Mouse (Mus musculus): ENCODE measurements around the gene Gm20388. TPM values are rescaled to one million over a fixed set of nuclear protein-coding genes. Genes with fewer than 3 reads are reported as not detected.
A peak's percentile ranks its signal among the peaks of the same experiment; 100 is the strongest.

The Gm20388 gene
- total RNA-seq, 2 experiments from 2014 or later: 1.3 to 8.5 TPM

DNA sequence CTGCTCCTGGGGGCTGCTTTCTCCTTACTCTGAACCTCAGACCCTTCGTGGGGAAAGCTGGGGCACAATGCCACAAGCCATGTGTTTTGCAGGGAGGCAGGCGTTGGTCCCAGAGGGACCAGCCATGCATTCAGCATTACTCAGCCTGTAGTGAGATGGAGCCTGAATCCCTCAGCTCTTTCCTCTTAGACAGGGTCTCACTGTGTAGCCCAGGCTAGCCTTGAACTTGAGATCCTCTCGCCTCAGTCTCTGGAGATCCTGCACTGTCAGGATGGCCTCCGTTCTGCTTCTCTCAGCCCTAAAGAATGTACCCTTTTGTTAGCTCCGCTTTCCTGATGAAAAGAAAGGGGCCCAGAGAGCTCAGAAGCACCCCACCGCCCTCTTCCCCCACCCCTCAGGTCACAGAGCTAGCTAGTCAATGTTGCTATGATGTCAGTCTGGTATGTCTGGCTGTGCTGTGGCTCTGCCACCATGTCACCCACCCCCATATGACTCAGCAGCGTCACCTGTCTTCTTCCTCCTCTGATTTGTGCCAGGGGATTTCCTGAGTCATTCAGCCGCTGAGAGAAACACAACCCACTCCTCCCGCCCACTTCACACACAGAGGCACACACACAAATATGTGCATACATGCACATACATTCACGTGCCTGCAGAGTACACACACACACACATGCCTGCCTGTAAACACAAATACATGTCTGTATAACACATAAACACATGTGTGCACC is 314.9 kb downstream of the Gm20388 start:
- DNase-seq (ENCODE audit: low spot score in 2 of 2): no peak

DNA sequence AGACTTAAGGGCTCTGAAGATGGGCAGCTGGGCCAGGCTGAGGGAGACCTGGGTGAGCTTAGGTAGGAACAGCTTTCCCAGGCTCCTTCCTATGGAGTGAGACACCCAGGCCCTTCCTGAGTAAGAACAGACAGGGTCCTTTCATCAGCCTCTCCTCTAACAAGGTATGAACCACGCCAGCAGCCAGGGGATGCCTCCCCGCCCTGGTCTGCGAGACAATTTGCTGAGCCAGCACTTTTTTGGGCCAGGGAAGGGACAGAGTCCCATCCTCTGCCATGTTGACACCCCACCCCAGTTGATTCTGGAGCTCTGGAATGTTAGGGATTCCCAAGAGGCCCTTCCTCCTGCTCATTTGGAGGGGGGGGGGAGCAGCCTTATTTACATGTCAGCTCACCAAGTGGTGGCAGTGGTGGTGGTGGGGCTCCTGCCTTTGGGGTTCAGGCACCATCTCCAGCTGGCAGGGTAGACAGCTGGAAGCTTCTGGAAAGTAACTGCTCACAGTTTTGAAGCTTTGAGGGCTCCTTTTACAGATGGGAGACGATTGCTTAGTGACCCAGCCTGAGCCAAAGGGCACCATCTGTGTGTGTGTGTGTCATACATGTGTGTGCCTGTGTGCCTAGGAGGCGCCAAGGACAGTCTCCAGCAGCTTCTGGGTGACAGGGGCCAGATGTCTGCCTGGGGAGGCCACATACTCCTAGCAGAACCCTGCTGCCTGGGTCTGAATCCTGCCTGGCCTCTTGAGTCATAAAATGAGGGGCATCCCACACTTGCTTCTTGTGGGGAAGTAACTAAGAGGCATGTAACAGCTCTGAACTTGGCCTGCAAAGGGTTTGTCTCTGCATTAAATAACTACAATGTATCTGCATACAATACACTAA is 316.3 kb downstream of the Gm20388 start:
- DNase-seq (ENCODE audit: low spot score in 2 of 2): no peak

DNA sequence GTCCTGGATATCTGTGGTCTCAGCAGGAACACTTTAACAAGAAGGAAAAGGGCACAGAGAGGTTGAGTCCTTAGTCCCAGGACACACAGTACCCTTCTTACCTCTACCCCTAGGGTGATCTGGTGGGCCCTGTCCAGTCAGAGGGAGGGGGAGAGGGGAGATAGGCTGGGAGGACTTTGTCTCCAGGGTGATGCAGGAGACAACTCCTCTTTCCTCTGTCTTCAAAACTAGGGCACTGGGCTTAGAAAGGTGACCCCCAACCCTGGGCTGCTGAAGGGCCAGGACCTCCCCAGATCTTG is 316.9 kb downstream of the Gm20388 start:
- no peak for DNase-seq (ENCODE audit: low spot score in 2 of 2)

DNA sequence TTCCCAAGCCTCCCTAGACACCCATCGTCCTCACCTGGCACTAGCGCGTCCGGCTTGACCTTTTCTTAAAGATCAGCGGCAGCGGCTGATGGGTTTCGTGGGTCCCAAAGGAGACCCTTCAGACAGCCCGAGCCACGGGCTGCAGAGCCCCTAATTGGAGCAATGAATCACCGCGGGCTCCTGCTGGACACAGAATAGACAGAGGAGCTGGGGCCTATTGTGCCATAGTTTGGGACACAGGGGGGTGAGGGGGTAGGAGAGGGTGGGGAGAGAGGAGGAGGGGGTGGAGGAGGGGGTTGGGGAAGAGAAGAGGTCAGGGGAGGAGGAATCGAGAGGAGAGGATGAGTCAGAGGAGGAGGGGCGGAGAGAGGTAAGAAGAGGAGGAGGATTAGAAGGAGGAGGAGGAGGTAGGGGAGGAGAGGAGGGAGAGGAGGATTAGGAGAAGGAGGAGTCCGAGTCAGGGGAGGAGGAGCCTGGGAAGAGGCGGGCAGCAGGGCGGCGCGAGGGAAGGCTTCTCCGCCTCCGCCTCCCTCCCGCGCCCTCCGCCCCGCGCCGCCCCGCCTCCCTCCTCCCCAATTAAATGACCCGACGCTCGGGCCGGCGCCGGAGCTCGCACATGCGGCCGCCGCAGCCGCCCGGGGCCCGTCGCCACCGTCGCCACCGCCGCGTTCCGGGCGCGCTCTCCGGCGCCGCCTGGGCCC is 317.4 kb downstream of the Gm20388 start, which contains the start of gene Gse1:
TSS of gene Gse1 (plus strand) at position 566 of the 701 bp plus-strand sequence.
- DNase-seq (ENCODE audit: low spot score in 2 of 2): peak; percentile 84 to 85

DNA sequence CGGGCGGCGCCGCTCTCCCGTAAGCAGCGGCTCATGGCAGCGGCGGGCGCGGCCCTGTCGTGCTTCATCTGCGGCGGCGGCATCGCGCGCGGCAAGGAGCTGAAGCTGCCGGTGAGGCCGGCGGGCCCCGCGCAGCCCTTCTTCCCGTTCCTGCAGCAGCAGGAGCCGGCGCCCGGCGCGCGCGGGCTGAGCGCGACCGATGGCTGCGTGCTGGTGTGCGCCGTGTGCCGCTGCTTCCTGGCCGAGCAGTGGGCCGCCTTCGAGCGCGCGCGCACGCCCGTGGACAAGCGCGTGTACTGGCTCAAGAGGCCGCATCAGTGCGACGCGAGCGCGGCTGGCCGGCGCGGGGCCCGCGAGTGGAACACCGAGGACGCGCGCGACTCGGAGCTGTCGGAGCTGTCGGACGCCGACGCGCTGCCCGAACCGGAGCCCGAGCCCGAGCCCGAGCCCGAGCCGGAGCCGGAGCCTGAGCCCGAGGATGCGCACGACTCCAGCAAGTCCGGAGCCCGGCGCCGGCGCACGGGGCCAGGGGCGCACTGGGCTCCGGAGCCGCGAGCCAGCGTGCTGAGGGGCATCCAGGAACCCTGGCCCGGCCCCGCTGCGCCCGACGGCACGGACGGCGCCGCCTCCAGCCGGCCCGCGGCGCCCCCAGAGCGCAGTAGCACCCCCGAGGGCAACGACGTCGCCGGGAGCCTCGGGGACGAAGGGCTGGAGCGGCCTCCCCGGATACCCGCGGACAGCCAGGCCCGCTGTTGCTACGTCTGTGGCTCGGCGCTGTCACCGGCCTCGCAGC is 318.3 kb downstream of the Gm20388 start:
- DNase-seq (ENCODE audit: low spot score in 2 of 2): peak; percentile 47 to 54

DNA sequence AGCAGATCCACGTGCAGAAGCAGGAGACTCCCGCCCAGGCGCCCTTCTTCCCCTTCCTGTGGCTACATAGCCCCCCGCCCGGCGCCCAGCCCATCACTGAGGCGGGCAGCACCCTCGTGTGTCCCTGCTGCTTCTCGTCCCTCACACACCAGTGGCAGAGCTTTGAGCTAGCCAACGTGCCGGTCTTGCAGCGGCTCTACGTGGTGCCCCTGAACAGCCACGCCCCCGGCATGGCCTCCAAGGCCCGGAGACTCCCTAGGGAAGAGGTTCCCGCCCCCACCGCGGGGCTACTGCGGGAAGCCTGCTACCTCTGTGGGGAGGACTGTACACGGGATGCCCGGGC is 318.9 kb downstream of the Gm20388 start:
- DNase-seq (ENCODE audit: low spot score in 2 of 2): peak; percentile 52

DNA sequence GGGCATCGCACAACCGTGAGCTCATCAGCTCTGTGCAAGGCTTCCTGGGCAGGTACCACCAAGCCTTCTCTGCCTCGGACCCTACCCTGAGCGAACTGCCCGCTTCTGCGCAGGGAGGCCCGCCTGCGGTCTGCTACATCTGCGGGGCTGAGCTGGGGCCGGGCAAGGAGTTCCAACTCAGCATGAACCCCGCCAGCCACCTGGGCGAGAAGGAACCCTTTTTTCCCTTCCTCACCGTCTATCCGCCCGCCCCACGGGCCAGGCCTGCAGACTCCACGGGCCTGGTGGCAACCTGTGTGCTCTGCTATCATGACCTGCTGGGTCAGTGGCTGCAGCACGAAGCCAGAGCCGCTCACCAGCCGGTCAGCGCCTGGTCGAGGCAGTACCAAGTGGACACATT is 319.4 kb downstream of the Gm20388 start:
- no peak for DNase-seq (ENCODE audit: low spot score in 2 of 2)

DNA sequence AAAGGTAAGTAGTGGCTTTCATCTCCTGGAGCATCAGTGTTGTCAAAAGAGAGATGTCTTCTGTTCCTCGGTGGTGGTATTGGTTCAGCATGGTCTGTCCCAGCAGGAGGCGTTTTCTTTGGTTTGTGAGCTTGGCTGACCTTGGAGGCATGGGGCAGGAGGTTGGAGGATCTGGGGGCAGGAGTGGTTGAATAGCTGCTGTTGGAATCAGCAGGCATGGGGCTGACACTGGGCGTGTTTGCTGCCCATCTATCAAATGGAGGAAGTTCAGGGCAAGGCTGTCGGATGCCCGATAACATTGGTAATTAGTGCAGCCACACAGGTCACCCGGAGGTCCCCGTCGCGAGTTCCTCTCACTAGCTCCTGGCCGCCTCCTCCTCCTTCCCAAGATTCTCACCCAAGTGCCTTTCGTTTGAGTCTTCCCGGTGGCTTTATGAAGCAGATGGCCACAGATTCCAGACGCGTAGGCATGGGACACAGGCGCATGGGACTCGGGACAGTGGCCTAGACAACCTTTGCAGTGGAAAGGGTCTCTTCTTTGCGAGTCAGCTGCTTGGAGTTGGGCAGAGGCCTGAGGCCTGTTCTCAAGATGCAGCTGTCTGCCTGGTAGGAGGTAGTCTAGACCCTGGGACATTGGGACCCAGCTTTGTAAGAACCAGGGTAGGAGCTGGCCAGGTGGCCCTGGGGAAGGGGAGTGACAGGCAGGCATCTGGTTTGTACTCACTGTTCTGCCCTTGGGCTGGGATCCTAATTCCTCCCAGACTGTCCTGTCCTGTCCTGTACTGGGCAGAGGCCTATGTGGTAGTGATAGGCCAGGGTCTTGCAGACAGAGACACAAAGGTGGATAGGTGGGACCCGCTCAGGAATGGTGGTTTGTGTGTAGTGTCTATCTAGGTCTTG is 320.3 kb downstream of the Gm20388 start:
- DNase-seq (ENCODE audit: low spot score in 2 of 2): no peak

DNA sequence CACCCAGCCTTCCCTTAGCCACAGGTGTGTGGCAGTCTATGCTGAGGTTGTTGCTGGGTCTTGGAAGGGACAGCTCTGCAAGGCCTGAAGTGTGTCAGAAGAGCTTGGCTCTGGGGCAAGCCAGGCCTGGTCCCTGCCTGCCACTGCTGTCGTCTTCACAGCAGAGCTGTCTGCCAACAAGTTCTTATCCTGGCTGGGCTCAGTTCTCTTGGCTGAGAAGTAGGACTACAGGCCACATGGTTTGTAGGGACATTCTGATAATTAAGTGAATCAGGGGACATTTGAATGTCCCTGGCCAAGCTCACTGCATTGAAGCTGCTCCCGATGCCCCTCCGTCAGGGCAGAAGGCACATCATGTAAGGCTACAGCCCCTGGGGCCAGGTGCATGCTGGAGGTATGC is 321.2 kb downstream of the Gm20388 start:
- DNase-seq (ENCODE audit: low spot score in 2 of 2): no peak

DNA sequence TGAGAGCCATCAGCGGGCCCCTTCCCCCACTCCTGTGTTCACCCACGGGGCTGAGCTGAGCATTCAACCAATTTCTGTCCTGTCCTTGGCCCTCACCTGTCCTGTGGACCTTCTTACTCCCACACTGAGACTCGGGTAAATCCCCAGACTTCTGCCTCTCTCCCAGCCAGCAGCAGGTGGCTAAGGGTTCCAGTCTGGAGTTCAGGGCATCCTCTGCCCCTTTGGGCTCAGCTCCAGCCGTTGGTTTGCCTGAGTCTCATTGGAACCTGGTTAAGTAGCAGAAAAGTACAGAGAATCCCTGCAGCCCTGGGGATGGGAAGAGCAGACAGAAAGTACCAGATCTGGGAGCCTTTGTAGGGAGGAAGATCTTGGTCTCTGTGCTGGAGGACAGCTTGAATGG is 321.8 kb downstream of the Gm20388 start:
- DNase-seq (ENCODE audit: low spot score in 2 of 2): no peak

DNA sequence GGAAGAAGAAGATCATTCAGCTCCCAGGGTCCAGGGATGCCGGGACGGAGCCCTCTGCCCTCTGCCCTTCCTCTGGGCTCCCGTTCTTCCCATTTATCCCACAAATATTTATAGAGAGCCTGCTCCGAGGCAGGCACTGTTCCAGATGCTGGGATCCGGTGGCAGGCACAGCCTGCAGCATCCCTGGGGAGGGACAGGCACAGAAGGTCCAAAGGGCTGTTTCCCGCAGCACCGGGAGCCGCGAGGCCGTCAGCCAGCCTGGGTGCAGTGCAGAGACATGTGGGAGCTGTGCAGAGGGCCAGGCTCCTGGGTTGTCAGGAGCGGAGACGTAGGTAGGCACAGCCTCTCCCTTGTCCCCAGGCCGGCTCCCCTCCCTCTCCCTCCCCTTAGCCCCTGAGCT is 322.3 kb downstream of the Gm20388 start:
- no peak for DNase-seq (ENCODE audit: low spot score in 2 of 2)

DNA sequence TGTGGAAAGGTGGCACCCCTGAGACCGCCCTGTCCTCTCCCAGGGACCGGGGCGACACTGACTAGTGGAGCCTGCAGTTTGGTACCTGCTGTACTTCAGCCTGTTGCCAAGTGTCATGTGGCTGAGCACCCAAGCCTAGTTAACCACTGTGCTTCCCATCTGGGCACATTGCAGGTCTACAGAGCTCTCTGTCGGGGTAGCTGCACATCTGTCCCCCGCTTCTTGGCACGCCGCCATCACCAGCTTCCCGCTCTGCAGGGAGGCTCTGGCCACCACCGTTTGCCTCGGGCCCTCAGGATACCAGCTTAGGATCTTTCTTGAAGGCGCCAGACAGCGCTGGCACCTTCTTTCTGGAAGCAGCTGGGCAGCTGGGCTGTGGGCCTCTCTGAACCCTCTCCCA is 323.8 kb downstream of the Gm20388 start:
- DNase-seq (ENCODE audit: low spot score in 2 of 2): no peak

DNA sequence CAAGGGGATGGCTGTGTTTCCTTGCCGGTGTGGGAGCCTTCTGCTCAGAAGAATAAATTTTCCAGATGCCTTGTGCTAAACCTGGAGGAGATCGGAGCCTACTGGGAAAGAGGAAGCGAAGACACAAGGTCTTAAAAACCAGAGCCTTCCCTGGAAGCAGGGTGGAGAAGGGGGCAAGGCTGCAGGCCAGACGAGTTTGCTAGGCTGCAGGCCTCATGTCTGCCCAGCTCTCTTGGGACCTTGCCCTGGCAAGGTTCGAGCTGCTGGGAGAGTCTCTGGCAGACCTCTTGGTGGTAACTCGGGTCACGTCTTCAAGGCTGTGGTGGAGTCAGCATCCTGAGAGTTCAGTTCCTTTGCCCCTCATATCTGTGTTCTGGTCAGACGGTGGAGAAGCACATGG is 324.2 kb downstream of the Gm20388 start:
- no peak for DNase-seq (ENCODE audit: low spot score in 2 of 2)

DNA sequence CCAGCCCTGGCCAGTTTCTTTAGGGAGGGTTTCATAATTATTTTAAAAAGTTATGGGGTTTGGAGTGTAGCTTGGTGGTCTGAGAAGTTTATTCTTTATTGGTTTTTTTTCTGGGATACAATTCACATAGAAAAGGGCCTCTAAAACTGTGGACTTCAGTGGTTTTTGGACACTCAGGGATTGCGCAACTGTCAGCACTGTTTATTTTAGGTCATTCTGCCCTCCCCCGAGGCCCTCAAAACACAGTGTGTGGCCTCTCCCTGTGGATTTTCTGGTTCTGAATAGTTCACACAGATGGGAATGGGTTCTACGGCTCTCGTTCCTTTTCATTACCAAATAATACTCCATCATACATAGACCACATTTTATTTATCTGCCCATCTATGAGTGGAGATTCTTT is 332.6 kb downstream of the Gm20388 start:
- DNase-seq (ENCODE audit: low spot score in 2 of 2): no peak

DNA sequence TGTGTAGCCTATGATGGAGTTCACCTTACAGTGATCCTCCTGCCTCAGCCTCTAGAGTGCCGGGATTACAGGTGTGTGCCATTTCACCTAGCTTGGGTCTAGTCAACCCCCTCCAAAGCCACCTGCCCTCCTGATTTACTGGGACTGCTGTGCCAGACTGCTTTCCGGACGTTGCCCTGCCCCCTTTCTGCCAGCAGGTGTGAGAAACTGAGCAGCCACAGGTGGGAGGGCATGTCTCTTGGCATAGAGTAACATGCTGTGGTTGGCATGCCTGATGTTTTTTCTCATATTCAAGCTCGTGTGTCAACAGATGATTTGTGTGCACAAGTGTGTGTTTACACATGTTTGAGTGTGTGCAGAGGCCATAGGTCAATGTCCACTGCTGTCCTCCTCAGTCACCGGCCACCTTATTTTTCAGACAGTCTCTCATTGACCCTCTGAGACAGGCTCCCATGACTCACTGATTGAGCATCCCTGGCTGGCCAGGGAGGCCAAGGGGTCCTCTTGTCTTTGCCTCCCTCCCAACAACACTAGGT is 333.3 kb downstream of the Gm20388 start:
- no peak for DNase-seq (ENCODE audit: low spot score in 2 of 2)

DNA sequence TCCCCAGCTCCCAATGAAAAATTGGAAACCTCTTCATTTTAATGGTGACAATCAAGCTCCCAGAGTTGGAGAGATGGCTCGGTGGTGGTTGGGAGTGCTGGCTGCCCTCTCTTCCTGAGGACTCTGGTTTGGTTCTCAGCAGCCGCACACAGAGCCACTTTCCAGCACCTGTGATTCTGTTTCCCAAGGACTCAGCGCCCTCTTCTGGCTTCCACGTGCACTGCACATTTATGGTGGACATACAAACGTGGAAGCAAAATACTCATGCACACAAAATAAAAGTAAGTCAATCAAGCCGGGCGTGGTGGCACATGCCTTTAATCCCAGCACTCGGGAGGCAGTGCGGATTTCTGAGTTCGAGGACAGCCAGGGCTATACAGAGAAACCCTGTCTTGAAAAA is 333.9 kb downstream of the Gm20388 start:
- DNase-seq (ENCODE audit: low spot score in 2 of 2): no peak

DNA sequence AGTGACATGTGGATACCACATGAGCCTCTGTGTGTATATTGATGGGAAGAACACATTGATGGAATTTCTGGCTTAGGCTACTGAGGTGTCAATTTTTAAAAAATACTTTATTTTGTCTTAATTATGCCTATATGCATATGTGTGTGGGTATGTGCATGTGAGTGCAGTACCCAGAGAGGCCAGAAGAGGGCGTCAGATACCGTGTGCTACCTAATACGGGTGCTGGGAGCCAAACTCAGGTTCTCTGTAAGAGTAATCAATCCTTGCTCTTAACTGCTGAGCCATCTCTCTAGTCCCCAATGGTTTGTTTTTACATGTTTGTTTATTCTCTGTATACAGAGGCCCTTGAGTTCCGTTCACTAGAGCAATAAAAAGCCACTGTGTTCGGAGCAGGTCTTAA is 337.0 kb downstream of the Gm20388 start:
- no peak for DNase-seq (ENCODE audit: low spot score in 2 of 2)

DNA sequence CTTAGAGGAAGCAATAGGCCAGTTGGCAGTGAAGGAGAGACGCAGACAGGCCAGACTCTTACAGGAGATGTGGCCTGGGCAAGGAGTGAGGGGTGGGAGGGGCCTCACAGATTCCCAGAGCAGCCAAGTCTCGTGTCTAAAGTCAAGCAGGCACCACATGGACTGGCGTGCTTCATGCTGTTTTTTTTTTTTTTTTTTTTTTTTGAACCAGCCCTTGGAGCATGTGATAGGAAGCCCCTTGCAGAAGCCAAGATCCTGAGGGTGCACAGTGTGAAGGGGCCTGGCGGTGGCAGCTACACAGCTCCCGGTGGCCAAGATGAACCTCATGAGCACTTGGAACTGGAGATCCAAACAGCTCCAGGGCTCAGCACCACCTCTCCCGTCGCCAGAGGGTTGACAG is 337.4 kb downstream of the Gm20388 start:
- no peak for DNase-seq (ENCODE audit: low spot score in 2 of 2)

DNA sequence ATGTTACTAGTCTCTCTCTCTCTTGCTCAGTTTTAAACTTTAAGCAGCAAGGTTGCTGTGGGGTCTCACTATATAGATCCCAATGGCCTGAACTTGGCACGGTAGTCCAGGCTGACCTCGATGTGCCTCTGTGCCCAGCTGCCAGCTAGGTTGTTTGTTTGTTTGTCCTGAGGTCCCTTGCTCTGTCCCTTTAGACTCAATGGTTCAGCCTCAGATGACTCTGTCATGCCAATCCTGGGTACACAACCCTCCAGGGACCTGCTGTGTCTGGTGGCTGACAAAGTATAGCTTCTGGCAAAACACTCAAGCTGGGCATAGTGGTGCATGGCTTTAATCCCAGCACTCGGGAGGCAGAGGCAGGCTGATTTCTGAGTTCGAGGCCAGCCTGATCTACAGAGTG is 337.8 kb downstream of the Gm20388 start:
- DNase-seq (ENCODE audit: low spot score in 2 of 2): no peak

DNA sequence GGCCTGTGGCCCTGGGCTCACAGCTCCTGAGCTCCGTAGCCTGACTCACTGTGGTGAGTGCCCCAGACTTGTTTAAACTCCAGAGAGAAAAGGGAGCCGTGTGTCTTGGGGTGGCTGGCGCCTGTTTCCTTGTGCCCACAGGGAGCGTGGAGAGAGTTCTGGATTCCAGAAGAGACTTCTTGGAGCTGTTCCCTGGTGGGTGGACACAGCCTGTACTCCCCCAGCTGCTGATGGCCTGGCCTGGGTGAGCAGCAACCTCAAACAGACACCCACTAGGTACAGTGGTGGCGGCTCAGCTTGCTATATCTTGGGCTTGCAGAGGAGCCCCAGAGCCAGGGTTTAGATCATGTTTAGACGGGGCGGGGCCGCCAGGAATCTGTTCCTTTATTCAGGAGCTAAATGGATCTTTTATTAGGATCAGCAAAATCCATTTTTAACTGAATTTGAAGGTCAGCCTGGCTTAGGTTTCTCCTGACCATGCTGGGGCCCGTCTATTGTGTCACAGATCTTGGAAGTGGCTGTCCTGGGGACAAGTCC is 339.2 kb downstream of the Gm20388 start:
- no peak for DNase-seq (ENCODE audit: low spot score in 2 of 2)

Measured in adrenal gland, adult 18-20 months (tissue).